Mouse (Mus musculus): Measurements from ENCODE around the gene G6pc2.

DNA sequence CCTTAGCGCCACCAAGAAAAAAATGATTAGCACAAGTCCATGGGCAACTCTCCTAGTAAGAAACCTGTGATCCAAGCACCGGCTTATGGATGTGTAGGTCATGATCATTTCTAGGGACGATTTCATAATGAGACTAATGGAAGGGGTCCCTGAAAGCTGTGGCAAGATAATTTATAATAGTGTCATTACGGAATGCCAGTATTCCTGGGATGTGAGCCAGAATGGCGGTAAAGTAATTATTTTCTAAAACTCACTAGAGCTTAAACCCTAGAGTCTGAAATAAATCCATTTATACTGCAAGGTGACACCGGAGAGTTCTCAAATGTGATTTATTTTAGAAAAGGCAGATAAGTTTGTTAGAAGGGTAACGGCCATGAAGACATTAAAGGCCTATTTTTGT, 4.4 kb downstream of the G6pc2 start:
- no peak for TF ChIP-seq POLR2A (IDR thresholded peaks at IDR 0.05; ENCODE audit: insufficient read depth, low read depth, low read length)
- TF ChIP-seq CTCF (IDR thresholded peaks at IDR 0.05; ENCODE audit: insufficient read depth, low read depth, low read length), result no peak

All from olfactory bulb, adult 2 months (tissue).